Mouse (Mus musculus) MEL (cell line): ENCODE measurements around the gene Rhof. TPM values are rescaled to one million over a fixed set of nuclear protein-coding genes. Genes with fewer than 3 reads are reported as not detected.

Source experiments
- DNase-seq: peaks from one replicate; pipeline ENCODE4 v3.0.0; 2011; ENCODE audit warnings: low read depth, low spot score
- H3K27ac ChIP-seq: 2 replicates; pipeline ENCODE4 v1.5.1; 2012; ENCODE audit warnings: low read depth, mild to moderate bottlenecking, control low read depth, low read length, moderate library complexity; ENCODE audit not compliant: control insufficient read depth
- H3K27me3 ChIP-seq, 2 experiments: fragments of 150-350 bp in 1 of 2; sonication (generic) in 1 of 2; 2 replicates each; pipeline ENCODE4 v1.6.1; 2012; ENCODE audit warnings: low read length in 2 of 2, mild to moderate bottlenecking in 2 of 2, improper control_type of control experiment in 1 of 2, moderate library complexity in 1 of 2; ENCODE audit not compliant: insufficient read depth in 2 of 2, control insufficient read depth in 1 of 2
- H3K36me3 ChIP-seq, 2 experiments: 2 replicates each; pipeline ENCODE4 v1.6.1; 2012 to 2014; ENCODE audit warnings: low read length in 2 of 2, improper control_type of control experiment in 1 of 2, inconsistent platforms in 1 of 2, mild to moderate bottlenecking in 1 of 2; ENCODE audit not compliant: insufficient read depth in 2 of 2, control insufficient read depth in 1 of 2
- H3K4me1 ChIP-seq, 2 experiments: fragments of 150-350 bp in 1 of 2; sonication (generic) in 1 of 2; 2 replicates each; pipeline ENCODE4 v1.6.1; 2012; ENCODE audit warnings: low read length in 2 of 2, improper control_type of control experiment in 1 of 2, mild to moderate bottlenecking in 1 of 2; ENCODE audit not compliant: insufficient read depth in 2 of 2, control insufficient read depth in 1 of 2
- H3K4me3 ChIP-seq, 2 experiments: fragments of 150-350 bp in 1 of 2; sonication (generic) in 1 of 2; 2 replicates each; pipeline ENCODE4 v1.5.1; 2012; ENCODE audit warnings: low read depth in 2 of 2, low read length in 2 of 2, mild to moderate bottlenecking in 2 of 2, moderate library complexity in 2 of 2, control low read depth in 1 of 2, improper control_type of control experiment in 1 of 2; ENCODE audit not compliant: control insufficient read depth in 1 of 2, insufficient read depth in 1 of 2
- H3K79me2 ChIP-seq: 2 replicates; pipeline ENCODE4 v1.6.1; 2012; ENCODE audit warnings: mild to moderate bottlenecking, low read length, moderate library complexity; ENCODE audit not compliant: control insufficient read depth, poor library complexity, insufficient read depth
- H3K9ac ChIP-seq: 2 replicates; pipeline ENCODE4 v1.6.1; 2012; ENCODE audit warnings: low read depth, mild to moderate bottlenecking, control low read depth, low read length, moderate library complexity; ENCODE audit not compliant: control insufficient read depth, poor library complexity, severe bottlenecking
- H3K9me3 ChIP-seq: fragments of 150-350 bp; sonication (generic); replicated peaks from 2 replicates; pipeline ENCODE4 v1.6.1; 2012; ENCODE audit warnings: mild to moderate bottlenecking, low read length, improper control_type of control experiment, moderate library complexity; ENCODE audit not compliant: insufficient read depth
- E2F4 ChIP-seq: IDR thresholded peaks from 2 replicates; pipeline ENCODE4 v1.6.1; 2011; ENCODE audit warnings: low read depth, low read length, improper control_type of control experiment, borderline replicate concordance
- ELF1 ChIP-seq: IDR thresholded peaks from 2 replicates; pipeline ENCODE4 v1.6.1; 2014; ENCODE audit warnings: low read depth, mild to moderate bottlenecking, inconsistent platforms, low read length, improper control_type of control experiment, moderate library complexity
- EP300 ChIP-seq, 2 experiments: IDR thresholded peaks; 2 replicates each; pipeline ENCODE4 v1.6.1; 2011; ENCODE audit warnings: improper control_type of control experiment in 2 of 2, low read length in 2 of 2, low read depth in 1 of 2, mild to moderate bottlenecking in 1 of 2
- ETS1 ChIP-seq: IDR thresholded peaks from 2 replicates; pipeline ENCODE4 v1.6.1; 2012; ENCODE audit warnings: low read depth, mild to moderate bottlenecking, inconsistent platforms, low read length, improper control_type of control experiment, moderate library complexity
- GABPA ChIP-seq: IDR thresholded peaks from 2 replicates; pipeline ENCODE4 v1.6.1; 2012; ENCODE audit warnings: low read depth, mild to moderate bottlenecking, inconsistent platforms, low read length, improper control_type of control experiment, moderate library complexity
- GATA1 ChIP-seq: IDR thresholded peaks from 2 replicates; pipeline ENCODE4 v1.6.1; 2011; ENCODE audit warnings: low read depth, low read length, improper control_type of control experiment
- JUND ChIP-seq: IDR thresholded peaks from 2 replicates; pipeline ENCODE4 v1.6.1; 2011; ENCODE audit warnings: low read depth, mild to moderate bottlenecking, improper control_type of control experiment, low read length
- KAT2A ChIP-seq: conservative IDR thresholded peaks from 2 replicates; pipeline ENCODE4 v1.6.1; 2012; ENCODE audit warnings: low read depth, low read length, improper control_type of control experiment, inconsistent platforms
- MAZ ChIP-seq: IDR thresholded peaks from 2 replicates; pipeline ENCODE4 v1.6.1; 2012; ENCODE audit warnings: low read depth, mild to moderate bottlenecking, inconsistent platforms, low read length, improper control_type of control experiment
- MXI1 ChIP-seq: IDR thresholded peaks from 2 replicates; pipeline ENCODE4 v1.6.1; 2011; ENCODE audit warnings: mild to moderate bottlenecking, low read depth, low read length, improper control_type of control experiment
- MYB ChIP-seq: IDR thresholded peaks from 2 replicates; pipeline ENCODE4 v1.6.1; 2011; ENCODE audit warnings: mild to moderate bottlenecking, low read depth, low read length, improper control_type of control experiment
- SIN3A ChIP-seq: IDR thresholded peaks from 2 replicates; pipeline ENCODE4 v1.6.1; 2012; ENCODE audit warnings: low read length, improper control_type of control experiment, inconsistent platforms
- TBP ChIP-seq: IDR thresholded peaks from 2 replicates; pipeline ENCODE4 v1.8.0; 2011; ENCODE audit warnings: low read depth, low read length, improper control_type of control experiment
- UBTF ChIP-seq: IDR thresholded peaks from 2 replicates; pipeline ENCODE4 v1.6.1; 2012; ENCODE audit warnings: low read depth, mild to moderate bottlenecking, inconsistent platforms, low read length, improper control_type of control experiment, moderate library complexity, borderline replicate concordance; ENCODE audit not compliant: insufficient read depth
- USF1 ChIP-seq: IDR thresholded peaks from 2 replicates; pipeline ENCODE4 v1.6.1; 2014; ENCODE audit warnings: low read depth, mild to moderate bottlenecking, inconsistent platforms, low read length, improper control_type of control experiment, moderate library complexity
- ZKSCAN1 ChIP-seq: IDR thresholded peaks from 2 replicates; pipeline ENCODE4 v1.6.1; 2012; ENCODE audit warnings: low read depth, mild to moderate bottlenecking, inconsistent platforms, low read length, improper control_type of control experiment, moderate library complexity
- ZMIZ1 ChIP-seq: IDR thresholded peaks from 2 replicates; pipeline ENCODE4 v1.6.1; 2012; ENCODE audit warnings: low read depth, mild to moderate bottlenecking, inconsistent platforms, low read length, improper control_type of control experiment, moderate library complexity
- polyA plus RNA-seq, 2 experiments: library from polyadenylated mRNA; stranded (reverse) in 1 of 2; unstranded in 1 of 2; fragments of >175 nt in 1 of 2; fragments of >200 nt in 1 of 2; gene quantifications; 2 replicates each; pipeline versions ENCODE4 v1.2.1 to v1.2.4; 2012; ENCODE audit warnings: low replicate concordance in 2 of 2, low read depth in 1 of 2; ENCODE audit not compliant: insufficient read length in 2 of 2, insufficient read depth in 1 of 2, missing spikeins in 1 of 2
- total RNA-seq: library from RNA; depleted of rRNA; stranded (reverse); fragments of 300-350 nt; gene quantifications from 2 replicates; pipeline ENCODE4 v1.2.3, GENCODE M21; 2012

Rhof gene
- total and polyA plus RNA-seq, 3 experiments: 2.5 to 10.4 TPM; not detected in 1

DNA sequence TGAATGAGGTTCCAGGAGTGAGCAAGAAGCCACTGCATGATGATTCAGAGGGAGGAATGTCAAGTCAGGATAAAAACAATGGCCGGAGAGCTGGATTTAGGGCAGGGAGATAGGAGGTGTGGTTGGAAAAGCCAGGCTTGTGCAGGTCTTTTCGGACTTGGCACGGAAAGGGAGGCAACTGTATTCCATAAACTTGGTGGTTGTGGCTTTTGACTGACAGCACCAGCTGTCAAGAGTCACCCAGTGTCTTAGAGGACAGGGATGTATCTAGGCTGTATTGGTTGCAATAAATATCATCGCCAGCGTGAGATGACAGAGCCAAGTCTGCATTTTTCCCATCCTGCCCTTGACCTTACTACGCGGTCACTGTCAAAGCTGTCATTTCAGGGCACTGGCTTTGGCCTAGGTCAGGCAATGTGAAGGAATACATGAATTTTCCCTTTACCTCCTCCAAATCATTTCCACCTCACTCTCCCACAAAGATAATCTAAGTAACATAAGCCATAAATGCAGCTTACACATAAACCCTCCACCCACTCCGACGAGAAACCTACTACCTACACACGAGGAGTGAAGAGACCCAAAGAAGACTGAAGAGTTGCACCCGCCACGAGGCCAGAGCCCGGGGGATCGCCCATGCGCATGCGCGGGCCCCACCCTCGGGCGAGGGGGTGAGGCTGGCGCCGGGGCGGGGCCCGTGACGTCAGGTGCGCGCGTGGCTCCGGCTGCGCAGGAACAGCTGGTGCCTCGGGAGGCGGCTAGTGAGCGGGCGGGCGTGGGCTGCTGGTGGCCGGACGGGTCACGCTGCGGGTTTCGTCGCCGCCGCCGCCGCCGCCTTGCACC lies 56.7 kb downstream of the Rhof start (continued):
- TF ChIP-seq SIN3A: peak; percentile 90

DNA sequence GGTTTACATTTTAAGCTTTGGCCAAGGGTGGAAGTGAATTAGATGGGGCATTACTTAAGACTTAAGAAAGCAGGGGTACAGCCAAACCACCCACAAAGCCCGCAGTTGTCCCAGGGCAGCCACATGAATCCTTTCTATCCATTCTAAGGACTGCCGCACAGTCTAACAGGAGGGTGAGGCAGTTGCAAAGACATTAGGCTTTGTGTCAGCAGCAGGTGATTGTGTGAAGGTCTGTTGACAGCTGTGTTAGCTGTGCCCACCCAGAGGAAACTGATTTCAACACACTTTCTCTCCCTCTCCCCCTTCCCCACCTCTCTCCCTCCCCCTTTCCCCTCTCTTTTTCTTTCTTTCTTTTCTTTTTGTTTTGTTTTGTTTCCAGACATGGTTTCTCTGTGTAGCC lies 63.8 kb downstream of the Rhof start:
- no peak overlapping the region for H3K4me3 ChIP-seq
- TF ChIP-seq USF1 (no peak), TBP (no peak), ELF1 (no peak), ZMIZ1 (no peak), MXI1 (no peak), E2F4 (no peak), MYB (no peak), SIN3A (no peak), GABPA (no peak), EP300 (IDR thresholded peaks at IDR 0.05; ENCODE audit: low read depth in 1 of 2, low read length in 2 of 2) (no peak), JUND (no peak), ZKSCAN1 (no peak)

DNA sequence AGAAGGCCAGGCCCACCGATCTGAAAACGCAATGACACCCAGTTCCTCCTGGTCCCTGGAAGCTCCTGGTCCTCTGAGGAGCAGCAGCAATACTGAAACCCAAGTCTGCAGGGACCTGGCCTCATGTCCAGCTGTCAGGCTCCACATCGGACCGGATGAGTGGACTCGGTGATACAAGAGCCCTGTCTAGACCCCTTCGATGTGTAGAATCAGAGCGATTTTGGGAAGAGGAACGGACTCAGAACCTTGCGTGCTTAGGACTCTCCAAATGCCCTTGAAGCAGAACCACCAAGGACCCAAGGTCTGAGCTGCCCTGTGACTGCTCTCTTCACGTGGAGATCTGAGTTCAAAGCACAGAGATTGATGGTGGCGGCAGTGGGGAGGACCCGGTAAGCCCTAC lies 64.4 kb downstream of the Rhof start, which contains the start of gene Tmem120b:
Tmem120b (plus strand) TSS at position 301 of the 400 bp plus-strand sequence.
- TF ChIP-seq MAZ (no peak), GATA1 (no peak), KAT2A (no peak), UBTF (no peak), ETS1 (no peak)
- Histone ChIP-seq H3K27ac (peak within 1 kb of the TSS; percentile 58), H3K4me3 (0 out of 4 replicates have a peak within 1 kb of the TSS, but pooled peaks have one; percentile 1 to 18), H3K79me2 (no peaks in the 10 kb centered on the region), H3K36me3 (peaks cover 0 to 4% of the 10 kb centered on the region in 2 experiments; a peak in 1 of 4 replicates), H3K9ac (peak within 1 kb of the TSS; percentile 49), H3K9me3 (no peaks in the 10 kb centered on the region), H3K27me3 (no peaks in the 10 kb centered on the region), H3K4me1 (peaks cover 0 to 6% of the 10 kb centered on the region in 2 experiments; a peak in 1 of 4 replicates)
- peak; percentile 21 for DNase-seq

More for the DNA sequence above, 63.8 kb downstream of the Rhof start:
- H3K27ac ChIP-seq: no peak overlapping the region
- peaks cover 0 to 4% of the 10 kb centered on the region in 2 experiments; a peak in 1 of 4 replicates for H3K36me3 ChIP-seq
- no peaks in the 10 kb centered on the region for H3K27me3 ChIP-seq
- no peak overlapping the region for H3K9ac ChIP-seq
- H3K4me1 ChIP-seq: peaks cover 0 to 6% of the 10 kb centered on the region in 2 experiments; a peak in 1 of 4 replicates
- no peaks in the 10 kb centered on the region for H3K9me3 ChIP-seq
- DNase-seq: no peak
- H3K79me2 ChIP-seq: no peaks in the 10 kb centered on the region
